Mouse (Mus musculus) mouse embryonic stem cell (cell line): Measurements from ENCODE around the gene Aip.

Experiments
- in situ Hi-C, 2 experiments: fragments of 300-500 bp; cut with MboI; formaldehyde crosslinking; loops; 1 replicate in 1 of 2; 3 replicates in 1 of 2; pipeline ENCODE4 v1.14.3; 2019 to 2020; ENCODE audit warnings: low sequenced_read_pairs in 2 of 2, low pct_unique_long_range_greater_than_20kb in 1 of 2, mixed read lengths in 1 of 2; ENCODE audit not compliant: unreplicated experiment in 1 of 2

Aip gene

DNA sequence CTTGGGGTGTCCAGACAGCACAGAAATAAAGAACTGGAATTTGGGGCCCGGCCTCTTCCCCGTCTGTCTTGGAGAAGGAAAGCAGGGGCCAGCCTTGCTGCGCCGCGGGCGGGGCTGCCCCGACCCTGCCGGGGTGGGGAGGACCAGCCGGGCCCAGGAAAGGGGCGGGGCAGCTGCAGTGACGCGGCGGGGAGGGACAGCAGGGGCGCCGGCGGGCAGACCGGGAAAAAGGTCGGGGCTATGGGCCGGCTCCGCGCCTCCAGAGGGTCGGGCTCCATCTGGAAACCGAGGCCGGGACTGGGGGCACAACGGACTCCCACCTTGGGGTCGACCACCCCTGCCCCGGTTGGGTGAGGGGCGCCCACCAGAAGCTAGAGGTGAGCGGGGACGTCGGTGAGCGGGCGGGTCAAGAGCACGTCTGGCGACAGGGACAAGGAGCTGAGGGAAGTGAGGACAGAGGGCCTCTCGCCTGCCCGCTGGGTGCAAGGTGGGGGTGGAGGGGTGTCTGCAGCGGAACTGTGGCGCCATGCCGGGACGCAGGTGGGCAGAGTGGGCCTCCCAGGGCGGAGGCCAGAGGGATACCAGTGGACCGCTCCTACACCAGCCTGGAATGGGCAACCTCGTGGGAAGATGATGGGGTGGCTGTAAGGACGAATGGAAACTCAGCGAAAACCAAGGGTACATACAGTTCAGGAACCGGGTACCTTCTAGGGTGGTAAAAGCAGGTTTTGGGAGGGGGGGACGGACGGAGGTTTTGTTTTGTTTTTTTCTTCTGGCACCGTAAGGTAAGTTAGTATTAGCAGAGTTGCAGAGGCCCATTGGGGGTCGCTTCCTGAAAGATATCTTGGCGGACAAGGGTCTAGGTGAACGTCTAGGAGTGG is 25.6 kb downstream of the Aip start, which contains the start of gene Pitpnm1:
TSS of gene Pitpnm1 (plus strand) at position 162 of the 881 bp plus-strand sequence.
- in situ Hi-C loops = no loop called here

DNA sequence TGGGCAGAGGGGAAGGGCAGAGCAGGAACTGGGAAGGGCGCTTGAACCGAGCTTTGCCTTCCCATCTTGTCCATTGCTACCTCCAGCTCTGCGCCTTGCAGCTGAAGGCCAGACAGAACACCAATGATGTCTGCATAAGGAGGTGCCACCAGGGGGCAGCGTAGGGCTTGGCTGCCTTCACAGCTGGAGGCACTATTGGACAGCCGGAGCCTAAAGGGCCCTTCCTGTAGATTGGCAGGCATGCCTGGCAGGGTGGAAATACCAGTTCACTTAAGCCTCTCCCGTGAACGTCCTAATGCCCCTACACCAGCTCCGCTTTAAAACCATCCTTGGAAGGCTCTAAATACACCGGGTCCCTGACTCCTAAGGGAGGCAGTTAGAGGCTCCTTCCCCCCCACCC is 26.6 kb downstream of the Aip start:
- in situ Hi-C loops = no loop called here

DNA sequence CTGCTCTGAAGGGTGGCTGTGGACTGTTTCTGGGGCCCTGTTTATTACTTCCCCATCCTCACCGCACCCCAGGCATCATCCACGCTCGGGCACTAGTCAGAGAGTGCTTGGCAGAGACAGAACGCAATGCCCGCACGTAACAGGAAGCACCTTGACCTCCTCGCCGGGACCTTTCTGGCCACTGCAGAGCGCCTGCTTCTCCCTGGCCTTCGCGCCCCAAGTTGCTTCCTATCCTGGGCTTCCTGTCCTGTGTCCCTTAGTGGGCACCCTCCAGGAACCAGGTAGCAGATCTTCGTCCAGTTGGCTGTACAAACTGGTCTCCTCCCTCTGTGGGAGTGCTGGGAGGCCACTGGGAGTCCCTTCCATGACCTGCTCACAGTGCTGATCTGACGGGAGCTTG is 27.2 kb downstream of the Aip start:
- in situ Hi-C loops = no loop called here

DNA sequence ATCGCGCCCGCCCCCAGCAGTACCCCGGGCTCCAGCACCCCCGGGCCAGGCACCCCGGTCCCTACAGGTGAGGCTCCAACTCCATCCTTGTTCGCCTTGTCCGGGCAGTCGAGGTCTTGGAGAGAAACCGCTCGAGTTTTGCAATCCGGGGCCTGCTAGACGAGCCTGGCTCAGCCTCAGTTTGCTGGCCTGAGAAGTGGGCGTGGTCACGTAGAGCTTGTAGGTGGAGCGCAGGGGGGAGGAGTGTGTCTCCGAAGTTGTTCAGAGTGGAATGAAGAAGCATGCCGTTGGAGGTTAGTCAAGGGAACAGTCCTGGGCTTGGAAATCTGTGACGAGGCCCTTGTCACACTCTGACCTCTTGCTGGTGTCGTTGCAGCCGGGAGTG is 28.2 kb downstream of the Aip start:
- in situ Hi-C loops = no loop called here

DNA sequence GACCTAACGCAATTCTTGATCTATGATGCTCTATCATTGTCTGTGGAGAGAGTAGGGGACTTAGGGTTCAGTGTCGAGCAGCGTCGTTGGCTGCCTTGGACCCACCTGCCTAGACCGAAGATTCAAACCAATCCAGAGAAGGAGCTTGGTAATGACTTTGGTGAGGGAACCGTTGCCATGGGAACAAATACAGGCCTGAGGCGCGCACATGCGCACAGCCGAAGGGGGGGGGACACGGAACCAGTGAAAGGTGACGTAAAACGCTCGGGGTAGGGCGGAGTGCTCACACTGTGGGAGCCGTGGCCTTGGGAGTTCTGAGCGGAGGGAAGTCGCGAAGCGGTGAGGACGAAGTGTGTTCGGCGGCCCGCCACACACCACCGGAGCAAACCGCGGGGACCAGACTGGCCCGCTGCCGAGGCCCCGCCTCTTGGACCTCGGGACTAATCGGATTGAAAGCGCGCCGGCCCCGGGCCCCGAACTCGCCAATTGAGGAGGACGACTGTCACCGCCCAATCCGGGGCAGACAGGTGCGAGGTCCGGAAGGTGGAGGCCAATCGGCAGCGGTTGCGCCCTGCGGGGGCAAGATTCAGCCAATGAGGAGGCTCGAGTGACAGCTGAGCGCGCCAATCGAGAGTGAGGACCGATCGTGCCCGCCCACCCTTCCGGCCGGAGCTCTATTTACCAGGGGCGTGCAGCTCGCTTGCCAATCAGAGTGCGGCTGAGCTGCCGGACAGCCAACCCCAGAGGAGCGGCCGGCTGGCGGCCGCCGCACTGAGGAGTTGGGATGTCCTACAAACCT is 28.8 kb downstream of the Aip start, which contains the start of gene Cdk2ap2:
TSS of gene Cdk2ap2 (plus strand) at position 541 of the 799 bp plus-strand sequence.
- in situ Hi-C loops = no loop called here

DNA sequence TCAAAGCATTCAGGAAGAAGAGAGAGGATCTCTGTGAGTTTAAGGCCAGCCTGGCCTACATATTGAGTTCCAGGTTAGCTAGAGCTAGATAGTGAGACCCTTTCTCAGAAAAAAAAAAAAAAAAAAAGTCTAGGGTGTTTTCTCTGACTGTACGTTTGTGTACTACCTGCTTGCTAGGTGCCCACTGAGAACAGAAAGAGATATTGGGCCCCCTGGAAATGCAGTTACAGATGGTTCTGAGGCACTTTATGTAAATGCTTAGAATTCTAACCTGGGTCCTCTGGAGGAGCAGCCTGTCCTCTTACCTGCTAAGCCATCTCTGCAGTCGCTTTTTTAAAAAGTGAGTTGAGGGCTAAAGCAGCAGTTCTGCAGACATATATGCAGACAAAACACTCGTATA is 29.9 kb downstream of the Aip start:
- in situ Hi-C loops = no loop called here

DNA sequence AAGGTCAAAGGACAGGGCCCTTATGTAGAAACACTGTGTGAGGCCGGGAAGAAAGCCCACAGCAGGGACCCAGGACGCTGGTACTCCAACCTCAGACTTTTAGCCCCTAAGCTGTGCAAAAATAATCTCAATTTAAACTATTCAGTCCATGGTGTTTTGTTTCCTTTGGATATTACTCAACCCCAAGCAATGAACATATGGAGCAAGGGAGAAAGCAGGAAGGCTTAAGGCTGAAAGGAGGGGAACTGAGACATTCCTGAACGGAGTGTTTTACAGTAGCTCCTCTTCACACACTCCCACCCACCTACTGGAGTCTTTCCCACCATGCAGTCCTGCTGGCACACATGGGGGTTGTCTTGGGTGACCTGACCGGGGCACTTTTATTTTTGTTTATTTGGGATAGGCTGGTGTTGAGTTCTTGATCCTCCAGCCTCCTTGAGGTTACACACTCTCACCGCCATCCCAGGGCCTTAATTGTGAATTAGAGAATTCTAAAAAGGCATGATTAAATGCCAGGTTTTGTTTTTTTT is 30.8 kb downstream of the Aip start:
- in situ Hi-C loops = no loop called here

DNA sequence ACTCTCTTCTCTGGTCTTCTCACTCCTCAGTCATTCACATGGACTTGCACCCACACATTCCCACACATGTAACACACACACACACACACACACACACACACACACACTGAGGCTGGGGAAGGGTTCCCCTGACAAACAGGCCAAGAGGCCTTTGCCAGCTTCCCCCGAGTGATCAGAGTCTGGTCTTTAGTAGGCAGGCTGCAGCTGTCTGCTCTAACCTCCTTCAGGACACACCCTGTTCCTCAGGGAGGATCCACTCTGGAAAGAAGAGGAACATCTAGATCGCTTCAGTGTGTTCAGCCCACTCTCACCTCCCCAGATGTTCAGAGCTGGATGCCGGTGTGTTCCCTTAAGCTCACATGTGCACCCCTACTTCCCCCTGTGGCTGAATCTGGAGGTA is 31.3 kb downstream of the Aip start:
- in situ Hi-C loops = no loop called here

DNA sequence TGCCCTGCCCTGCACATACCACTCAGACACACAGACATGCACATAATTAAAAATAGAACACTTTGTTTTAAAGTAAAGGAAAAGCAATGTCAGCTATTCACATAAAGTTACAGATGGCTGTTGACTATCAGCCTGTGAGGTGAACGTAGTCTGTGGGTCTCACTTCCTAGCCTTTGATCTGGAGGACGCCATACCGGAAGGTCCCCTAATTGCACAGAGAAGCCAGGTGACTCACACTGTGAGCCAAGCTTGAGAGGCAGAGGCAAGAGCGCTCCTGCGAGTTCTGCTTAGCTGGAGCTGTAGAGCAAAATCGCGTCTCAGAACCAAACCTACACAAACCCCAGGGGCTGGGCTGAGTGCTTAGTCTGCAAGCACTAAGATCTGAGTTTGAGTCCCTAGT is 31.9 kb downstream of the Aip start:
- in situ Hi-C loops = no loop called here

DNA sequence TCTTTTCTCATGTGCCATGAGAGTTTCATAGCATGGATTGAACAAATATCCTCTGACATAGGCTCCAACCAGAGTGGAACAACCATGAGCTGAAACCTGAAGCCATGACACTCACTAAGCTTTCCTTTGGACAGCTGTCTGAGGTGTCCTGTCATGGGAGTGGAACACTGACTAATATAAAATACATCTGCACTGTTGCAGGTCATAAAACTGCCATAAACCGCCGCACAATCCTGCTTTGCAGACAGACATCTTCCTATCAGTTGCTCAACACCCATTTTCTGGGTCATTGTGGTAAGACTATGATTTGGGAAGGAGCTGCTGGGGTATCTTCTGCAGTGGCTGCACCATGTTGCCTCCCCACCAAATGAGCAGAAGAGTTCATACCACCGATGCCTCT is 32.9 kb downstream of the Aip start:
- in situ Hi-C loops = no loop called here

DNA sequence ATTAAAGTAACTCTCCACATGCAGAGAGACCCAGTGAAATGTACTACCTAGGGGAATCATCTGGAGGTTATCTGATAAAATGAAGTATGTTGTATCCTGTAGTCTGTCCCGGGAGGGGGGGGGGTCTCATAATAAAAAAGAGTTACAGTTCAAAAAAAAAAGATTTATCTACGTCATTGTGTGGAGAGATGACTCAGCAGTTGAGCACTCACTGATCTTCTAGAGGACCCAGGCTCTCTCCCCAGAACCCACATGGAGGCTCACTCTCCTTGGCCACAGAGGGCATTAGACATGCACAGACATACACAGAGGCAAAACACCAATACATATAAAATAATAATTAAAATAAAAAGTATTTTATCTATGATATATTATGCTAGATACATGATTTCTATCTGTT is 34.3 kb downstream of the Aip start:
- in situ Hi-C loops = no loop called here

DNA sequence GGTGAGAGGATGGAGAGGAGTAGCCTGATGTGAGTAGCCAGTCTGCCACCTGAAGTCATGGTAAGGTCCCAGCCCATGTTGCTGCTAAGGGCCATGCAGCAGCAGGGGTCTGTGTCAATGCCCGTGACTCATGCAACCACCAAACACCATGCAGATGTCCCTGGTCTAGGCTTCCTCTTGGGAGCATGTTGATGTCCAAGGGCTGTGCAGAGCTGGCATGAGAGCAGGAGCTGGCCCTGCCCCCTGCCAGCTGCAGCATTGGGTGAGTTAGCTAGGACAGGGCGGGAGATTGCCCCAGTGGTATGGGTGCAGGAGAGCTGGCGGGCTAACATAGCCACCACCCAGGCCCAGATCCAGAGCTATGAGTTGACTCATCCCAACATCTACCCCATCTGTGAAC is 35.2 kb downstream of the Aip start:
- in situ Hi-C loops = no loop called here

DNA sequence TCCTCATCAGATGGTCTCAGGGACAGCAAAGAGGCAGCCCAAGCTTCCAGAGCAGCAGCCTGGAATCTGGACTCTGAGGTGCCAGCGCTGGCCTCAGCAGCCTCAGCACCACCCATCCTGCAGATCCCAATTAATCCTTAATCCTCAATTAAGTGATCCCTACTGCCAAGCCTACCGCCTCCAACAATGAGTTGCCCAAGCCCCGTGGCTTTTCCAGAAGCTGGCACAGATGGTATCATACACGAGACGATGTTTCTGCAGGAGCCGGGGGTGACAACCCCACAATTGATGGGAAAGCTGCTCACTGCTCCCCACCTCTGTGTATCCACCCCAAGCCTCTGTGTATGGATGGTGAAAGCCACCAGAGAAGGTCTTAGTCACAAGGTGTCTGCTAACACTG is 36.5 kb downstream of the Aip start:
- in situ Hi-C loops = no loop called here

DNA sequence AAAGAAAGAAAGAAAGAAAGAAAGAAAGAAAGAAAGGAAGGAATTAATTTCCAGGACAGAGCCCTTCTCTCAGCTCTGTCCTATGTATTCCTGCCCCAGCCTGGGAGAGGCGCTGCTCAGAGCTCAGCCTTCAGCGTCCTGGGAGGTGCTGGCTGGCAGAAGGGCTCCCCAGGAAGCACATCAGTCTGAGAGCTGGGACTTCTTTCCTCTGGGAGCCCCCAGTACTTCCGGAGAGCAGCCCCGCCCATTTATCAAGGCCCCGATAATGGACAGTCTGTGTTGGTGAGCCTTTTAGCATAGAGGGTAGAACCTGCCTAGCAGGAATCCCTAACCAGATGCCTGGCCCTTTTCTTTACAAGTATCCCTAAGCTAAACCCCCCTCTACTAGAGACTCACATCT is 37.5 kb downstream of the Aip start:
- in situ Hi-C loops = no loop called here

DNA sequence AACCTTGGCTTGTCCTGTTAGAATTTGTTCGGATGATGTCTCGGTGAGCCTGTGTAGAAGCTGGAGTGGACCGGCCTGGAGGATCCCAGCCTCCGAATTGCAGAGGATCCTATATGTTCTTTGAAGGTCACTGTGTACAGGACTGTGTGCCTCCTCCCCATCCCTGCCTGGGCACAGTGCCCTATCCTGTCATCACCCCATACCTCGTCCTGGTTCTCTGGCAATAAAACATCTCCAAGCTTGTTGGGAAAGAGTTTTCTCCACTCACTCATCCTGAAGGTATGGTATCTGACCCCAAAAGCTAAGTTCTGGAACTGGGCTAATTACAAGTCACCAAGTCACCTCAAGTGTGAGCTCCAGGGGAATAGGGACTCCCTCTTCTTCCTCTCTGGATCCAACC is 38.6 kb downstream of the Aip start:
- in situ Hi-C loops = no loop called here

DNA sequence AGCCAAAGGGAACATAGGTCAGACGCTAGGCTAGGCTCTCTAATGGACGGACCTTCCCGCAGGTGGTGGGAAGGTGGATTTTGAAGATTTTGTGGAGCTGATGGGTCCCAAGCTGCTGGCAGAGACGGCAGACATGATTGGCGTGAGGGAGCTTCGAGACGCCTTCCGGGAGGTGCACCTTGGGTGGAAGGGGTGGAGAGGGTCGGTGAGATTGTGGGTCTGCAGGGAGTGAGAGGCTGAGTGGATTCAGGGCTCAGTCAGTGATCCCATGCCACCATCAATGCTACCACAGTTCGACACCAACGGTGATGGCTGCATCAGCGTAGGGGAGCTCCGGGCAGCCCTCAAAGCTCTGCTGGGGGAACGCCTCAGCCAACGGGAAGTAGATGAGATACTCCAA is 39.5 kb downstream of the Aip start:
- in situ Hi-C loops = no loop called here

DNA sequence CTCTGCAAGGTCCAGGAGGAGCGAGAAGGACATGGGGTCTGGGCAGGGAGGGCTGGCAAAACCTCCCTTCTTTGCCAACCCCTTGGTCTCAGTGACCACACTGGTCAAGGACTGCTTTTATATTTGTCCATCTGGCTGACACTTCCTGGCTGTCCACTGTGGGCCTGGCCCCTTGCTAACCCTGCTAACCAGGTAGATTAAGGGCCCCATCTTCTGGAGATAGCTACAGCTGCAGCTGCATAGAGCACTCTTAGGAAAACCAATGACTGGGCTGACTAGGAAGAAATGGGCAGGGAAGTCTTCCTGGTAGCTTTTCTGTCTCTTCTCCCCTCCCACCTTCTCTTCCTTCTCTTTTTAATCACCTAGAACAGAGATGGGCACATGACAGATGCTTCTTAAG is 40.7 kb downstream of the Aip start:
- in situ Hi-C loops = no loop called here

DNA sequence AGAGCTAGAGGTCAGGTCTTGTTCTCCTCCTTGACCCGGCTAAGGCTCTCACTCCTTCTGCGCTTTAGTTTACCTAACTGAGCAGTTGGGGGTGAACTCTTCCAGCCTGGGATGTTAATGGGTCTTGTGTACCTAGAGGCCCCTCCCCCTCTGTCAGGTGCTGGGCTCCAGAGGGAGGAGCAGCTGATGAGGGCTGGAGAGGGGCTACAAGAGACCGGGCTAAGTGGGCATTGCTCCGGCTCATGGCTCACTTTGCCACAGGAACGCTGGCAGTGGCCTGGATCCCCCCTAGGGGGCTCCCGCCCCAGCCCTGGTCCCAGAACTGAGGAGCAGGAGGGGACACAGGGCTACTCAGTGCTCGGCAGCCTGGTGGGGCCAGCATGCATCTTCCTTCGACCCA is 41.8 kb downstream of the Aip start:
- in situ Hi-C loops = no loop called here

DNA sequence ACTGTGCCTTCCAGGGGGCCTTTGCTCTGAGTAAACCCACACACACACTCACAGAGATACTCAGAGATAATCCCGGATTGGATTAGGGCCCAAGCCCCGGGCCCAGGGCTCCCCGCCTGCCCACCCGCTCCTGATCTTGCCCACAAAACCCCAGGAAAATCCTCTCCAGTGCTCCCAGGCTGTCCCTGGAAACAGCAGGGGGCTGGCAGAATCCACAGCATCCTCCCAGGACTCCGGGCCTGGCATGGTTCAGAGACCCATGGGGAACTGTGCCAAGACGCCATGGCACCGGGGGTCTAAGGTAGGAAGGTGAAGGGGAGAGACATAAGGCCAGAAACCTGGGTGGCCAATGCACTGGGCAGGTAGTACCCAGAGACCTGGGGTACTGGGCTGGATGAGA is 42.3 kb downstream of the Aip start:
- in situ Hi-C loops = no loop called here
